In genomic region chr11:62458780-62459179, GRCm38 (mm10) we compare ENCODE assay signal across 7 mouse cellular contexts. TPM values are rescaled to one million over a fixed set of nuclear protein-coding genes. Genes with fewer than 3 reads are reported as not detected.
DNase-seq lines count a peak whose midpoint lies in the region; ATAC-seq lines count a peak whose summit lies in the region.

No protein-coding gene starts in this region.

- H3K9me3 ChIP-seq in megakaryocyte, embryonic 14.5 days, result no peaks in the 10 kb centered on the region
- H3K9me3 ChIP-seq in erythroblast, embryonic 14.5 days (ENCODE audit: control insufficient read depth, low read length), result no peaks in the 10 kb centered on the region
- no peaks in the 10 kb centered on the region for H3K9me3 ChIP-seq in limb, embryonic 15.5 days
- no peaks in the 10 kb centered on the region for H3K9me3 ChIP-seq in stomach, embryonic 15.5 days

- 1% methylated on average over 9 of the region's 9 CpGs for WGBS in limb, embryonic 15.5 days
- 2% methylated on average over 9 of the region's 9 CpGs for WGBS in stomach, embryonic 15.5 days

- no peak for DNase-seq in urinary bladder, postnatal 36 days (ENCODE audit: low spot score in 2 of 2)
- no peak for DNase-seq in frontal cortex, postnatal 10 days (ENCODE audit: low spot score in 2 of 2)

- peak overlapping the region; percentile 62 for H3K4me2 ChIP-seq in limb, embryonic 15.5 days
- H3K4me2 ChIP-seq in stomach, embryonic 15.5 days, result peak overlapping the region; percentile 62

- no peaks in the 10 kb centered on the region for H3K27me3 ChIP-seq in megakaryocyte, embryonic 14.5 days (replicated peaks)
- H3K27me3 ChIP-seq in erythroblast, embryonic 14.5 days (ENCODE audit: control insufficient read depth), result no peaks in the 10 kb centered on the region
- H3K27me3 ChIP-seq in limb, embryonic 15.5 days, result no peaks in the 10 kb centered on the region
- no peaks in the 10 kb centered on the region for H3K27me3 ChIP-seq in stomach, embryonic 15.5 days (replicated peaks)

- peaks cover 22% of the 10 kb centered on the region for H3K36me3 ChIP-seq in megakaryocyte, embryonic 14.5 days (replicated peaks; ENCODE audit: low read length)
- peaks cover 6% of the 10 kb centered on the region for H3K36me3 ChIP-seq in erythroblast, embryonic 14.5 days (ENCODE audit: control insufficient read depth)
- no peaks in the 10 kb centered on the region for H3K36me3 ChIP-seq in limb, embryonic 15.5 days
- H3K36me3 ChIP-seq in stomach, embryonic 15.5 days, result no peaks in the 10 kb centered on the region

- ATAC-seq in megakaryocyte, adult 5-6 weeks (ENCODE audit: poor library complexity, severe bottlenecking), result no peak
- no peak for ATAC-seq in limb, embryonic 15.5 days (ENCODE audit: insufficient number of reproducible peaks, low FRiP score, low TSS enrichment, low read depth)
- no peak for ATAC-seq in stomach, embryonic 15.5 days (ENCODE audit: insufficient read depth, low FRiP score, low read depth)

- peak overlapping the region; percentile 99 for H3K9ac ChIP-seq in limb, embryonic 15.5 days
- H3K9ac ChIP-seq in stomach, embryonic 15.5 days, result peak overlapping the region; percentile 65

- H3K4me1 ChIP-seq in megakaryocyte, embryonic 14.5 days, result peaks cover 36% of the 10 kb centered on the region
- peaks cover 56% of the 10 kb centered on the region for H3K4me1 ChIP-seq in erythroblast, embryonic 14.5 days (ENCODE audit: control insufficient read depth)
- peaks cover 14% of the 10 kb centered on the region for H3K4me1 ChIP-seq in limb, embryonic 15.5 days
- H3K4me1 ChIP-seq in stomach, embryonic 15.5 days, result no peaks in the 10 kb centered on the region; the same call in 1 of the 2 replicates

- H3K27ac ChIP-seq in limb, embryonic 15.5 days, result peak overlapping the region; percentile 97
- H3K27ac ChIP-seq in stomach, embryonic 15.5 days, result peak overlapping the region; percentile 97

- H3K4me3 ChIP-seq in megakaryocyte, embryonic 14.5 days (replicated peaks), result peak overlapping the region; percentile 98
- peak overlapping the region; percentile 73 for H3K4me3 ChIP-seq in erythroblast, embryonic 14.5 days (replicated peaks)
- peak overlapping the region; percentile 92 for H3K4me3 ChIP-seq in limb, embryonic 15.5 days
- H3K4me3 ChIP-seq in stomach, embryonic 15.5 days (replicated peaks), result peak overlapping the region; percentile 94

RNA-seq across cellular contexts. Expression of gene Ncor1, which starts 0.4 kb away (rescaled TPM):
- polyA plus RNA-seq in megakaryocyte, embryonic 14.5 days (2012; ENCODE audit: insufficient read depth, low replicate concordance), result 86.7 and 160 TPM in 2 replicates
- 275 and 280 TPM in 2 replicates for total RNA-seq in megakaryocyte, adult 5-6 weeks (2015)
- total RNA-seq in megakaryocyte, adult 5-6 weeks (2017), result 213 and 290 TPM in 2 replicates
- 8.1 and 11.7 TPM in 2 replicates for polyA plus RNA-seq in erythroblast, embryonic 14.5 days (2012)
- 127 and 148 TPM in 2 replicates for polyA plus RNA-seq in limb, embryonic 15.5 days (2015; fragmentation: Nextera tagmentation; extraction: Ambion mirVana)
- 140 and 155 TPM in 2 replicates for polyA plus RNA-seq in stomach, embryonic 15.5 days (2015; fragmentation: Nextera tagmentation; extraction: Ambion mirVana)

RNA-seq across cellular contexts. Expression of gene Pigl, which starts 0.5 kb away (rescaled TPM):
- 3.4 and 7.5 TPM in 2 replicates for polyA plus RNA-seq in megakaryocyte, embryonic 14.5 days (2012; ENCODE audit: insufficient read depth, low replicate concordance)
- total RNA-seq in megakaryocyte, adult 5-6 weeks (2015), result 5.7 and 9.2 TPM in 2 replicates
- 1.7 and 2.5 TPM in 2 replicates for total RNA-seq in megakaryocyte, adult 5-6 weeks (2017)
- polyA plus RNA-seq in erythroblast, embryonic 14.5 days (2012), result 0.11 and 0.21 TPM in 2 replicates
- polyA plus RNA-seq in limb, embryonic 15.5 days (2015; fragmentation: Nextera tagmentation; extraction: Ambion mirVana), result 7.3 and 7.7 TPM in 2 replicates
- 9.4 and 11.4 TPM in 2 replicates for polyA plus RNA-seq in stomach, embryonic 15.5 days (2015; fragmentation: Nextera tagmentation; extraction: Ambion mirVana)
